Mouse (Mus musculus) embryonic fibroblast, embryonic 13.5 days (primary cell): Measurements from ENCODE around the gene Usp20.

ENCODE experiments used
- CTCF ChIP-seq: IDR thresholded peaks from 2 replicates; pipeline ENCODE4 v1.5.1; 2011; ENCODE audit warnings: mild to moderate bottlenecking, control low read depth, low read length, moderate library complexity, borderline replicate concordance; ENCODE audit not compliant: insufficient read depth
- POLR2A ChIP-seq: IDR thresholded peaks from 2 replicates; pipeline ENCODE4 v1.6.1; 2011; ENCODE audit warnings: low read depth, mild to moderate bottlenecking, control low read depth, low read length, moderate library complexity

DNA sequence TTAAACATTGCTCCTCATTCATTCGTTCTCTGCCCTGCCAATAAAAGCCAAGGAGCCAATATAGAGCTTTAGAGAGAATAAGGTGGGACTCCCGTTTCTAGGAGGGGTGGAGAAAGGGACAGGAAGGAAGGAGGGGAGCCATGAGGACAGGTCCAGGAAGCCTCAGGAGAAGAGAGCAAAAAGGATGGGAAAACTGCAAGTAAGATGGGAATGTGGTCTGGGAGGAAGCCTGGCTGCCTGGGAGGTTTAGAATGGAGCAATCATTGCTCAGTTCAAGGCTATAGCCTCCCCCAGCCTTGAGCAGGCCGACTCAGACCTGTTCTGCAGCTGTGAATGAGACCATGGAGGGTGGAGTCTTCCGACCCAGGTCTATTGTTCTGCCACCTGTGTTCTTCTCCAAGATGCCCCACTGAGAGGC is 43.5 kb upstream of the Usp20 start:
- no peak for TF ChIP-seq CTCF
- no peak for TF ChIP-seq POLR2A
